Mouse (Mus musculus): Measurements from ENCODE around the gene Hes1. TPM values are rescaled to one million over a fixed set of nuclear protein-coding genes. Genes with fewer than 3 reads are reported as not detected.

The Hes1 gene
- total RNA-seq, 1 experiment = 17.5 TPM

DNA sequence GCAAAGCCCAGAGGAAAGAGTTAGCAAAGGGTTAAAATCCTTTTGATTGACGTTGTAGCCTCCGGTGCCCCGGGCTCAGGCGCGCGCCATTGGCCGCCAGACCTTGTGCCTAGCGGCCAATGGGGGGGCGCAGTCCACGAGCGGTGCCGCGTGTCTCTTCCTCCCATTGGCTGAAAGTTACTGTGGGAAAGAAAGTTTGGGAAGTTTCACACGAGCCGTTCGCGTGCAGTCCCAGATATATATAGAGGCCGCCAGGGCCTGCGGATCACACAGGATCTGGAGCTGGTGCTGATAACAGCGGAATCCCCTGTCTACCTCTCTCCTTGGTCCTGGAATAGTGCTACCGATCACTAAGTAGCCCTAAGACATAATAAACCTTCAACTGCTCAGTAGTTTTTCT lies 893 bp downstream of the Hes1 start:
- Histone ChIP-seq H3K27ac (ENCODE audit: insufficient read depth, low read depth, low read length, poor library complexity, severe bottlenecking) (no peak overlapping the region), H3K9me3 (ENCODE audit: control insufficient read depth, insufficient read depth, low read depth, low read length) (no peaks in the 10 kb centered on the region), H3K9ac (ENCODE audit: insufficient read depth, low read depth, low read length, poor library complexity, severe bottlenecking) (no peak overlapping the region), H3K4me3 (ENCODE audit: insufficient read depth in 1 of 2, low read depth in 1 of 2, low read length in 2 of 2, poor library complexity in 1 of 2, severe bottlenecking in 1 of 2) (peak overlapping the region; percentile 61 to 76; a peak in 3 of 4 replicates), H3K36me3 (ENCODE audit: control insufficient read depth, insufficient read depth, low read length, poor library complexity, severe bottlenecking) (peaks cover 5% of the 10 kb centered on the region), H3K4me1 (ENCODE audit: control insufficient read depth in 2 of 2, insufficient read depth in 2 of 2, low read length in 2 of 2, poor library complexity in 1 of 2) (peaks cover 16 to 22% of the 10 kb centered on the region in 2 experiments)
- peak; percentile 95 for DNase-seq (ENCODE audit: low read depth, low spot score)
- TF ChIP-seq CHD2 (IDR thresholded peaks at IDR 0.05; ENCODE audit: low read depth, low read length) (no peak), ZNF384 (IDR thresholded peaks at IDR 0.05; ENCODE audit: low read depth, low read length) (no peak), MAFK (IDR thresholded peaks at IDR 0.05; ENCODE audit: insufficient read depth, low read depth, low read length) (0 out of 2 replicates have a peak, but pooled peaks have one; percentile 33)
- in situ Hi-C loops (cut with MboI; ENCODE audit: low sequenced_read_pairs in 2 of 2, unreplicated experiment in 2 of 2) = loop anchor here in 1 of 2 experiments (10.0 kb wide), 1 partner anchor 140 kb away; no protein-coding TSS in a partner anchor

DNA sequence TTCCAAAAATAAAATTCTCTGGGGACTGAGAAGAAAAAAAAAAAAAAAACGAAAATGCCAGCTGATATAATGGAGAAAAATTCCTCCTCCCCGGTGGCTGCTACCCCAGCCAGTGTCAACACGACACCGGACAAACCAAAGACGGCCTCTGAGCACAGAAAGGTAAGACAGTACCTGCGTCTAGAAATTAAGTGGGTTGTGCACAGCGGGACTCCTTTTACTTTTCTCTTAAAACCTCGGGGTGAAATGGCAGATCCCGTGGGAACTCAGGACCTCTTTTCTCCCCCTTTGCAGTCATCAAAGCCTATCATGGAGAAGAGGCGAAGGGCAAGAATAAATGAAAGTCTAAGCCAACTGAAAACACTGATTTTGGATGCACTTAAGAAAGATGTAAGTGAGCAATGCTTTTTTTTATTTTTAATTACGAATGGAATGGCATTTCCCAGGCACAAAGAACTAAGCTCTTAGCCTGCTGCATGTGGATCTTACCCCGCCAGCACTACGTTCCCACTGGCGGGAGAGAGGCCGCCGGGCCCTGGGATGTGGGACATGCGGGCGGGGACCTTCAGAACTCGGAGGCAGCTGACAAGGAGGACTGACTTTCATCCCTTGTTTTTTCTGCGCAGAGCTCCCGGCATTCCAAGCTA lies 1.5 kb downstream of the Hes1 start:
- H3K9ac ChIP-seq (ENCODE audit: insufficient read depth, low read depth, low read length, poor library complexity, severe bottlenecking) = peak overlapping the region; percentile 35
- no peak overlapping the region for H3K27ac ChIP-seq (ENCODE audit: insufficient read depth, low read depth, low read length, poor library complexity, severe bottlenecking)
- H3K9me3 ChIP-seq (ENCODE audit: control insufficient read depth, insufficient read depth, low read depth, low read length) = no peaks in the 10 kb centered on the region
- in situ Hi-C loops (cut with MboI; ENCODE audit: low sequenced_read_pairs in 2 of 2, unreplicated experiment in 2 of 2) = loop anchor here in 1 of 2 experiments (10.0 kb wide), 1 partner anchor 139 kb away; no protein-coding TSS in a partner anchor
- H3K4me1 ChIP-seq (ENCODE audit: control insufficient read depth in 2 of 2, insufficient read depth in 2 of 2, low read length in 2 of 2, poor library complexity in 1 of 2) = peaks cover 15 to 18% of the 10 kb centered on the region in 2 experiments
- TF ChIP-seq HCFC1 (IDR thresholded peaks at IDR 0.05; ENCODE audit: borderline replicate concordance, insufficient read depth, low read length) (no peak), CHD2 (IDR thresholded peaks at IDR 0.05; ENCODE audit: low read depth, low read length) (peak; percentile 68; the same call in 1 of the 2 replicates), ZNF384 (IDR thresholded peaks at IDR 0.05; ENCODE audit: low read depth, low read length) (no peak), ZC3H11A (IDR thresholded peaks at IDR 0.05; ENCODE audit: borderline replicate concordance, low read depth, low read length) (no peak), MAFK (IDR thresholded peaks at IDR 0.05; ENCODE audit: insufficient read depth, low read depth, low read length) (no peak)
- DNase-seq (ENCODE audit: low read depth, low spot score) = no peak
- peak overlapping the region; percentile 61 to 76 for H3K4me3 ChIP-seq (ENCODE audit: insufficient read depth in 1 of 2, low read depth in 1 of 2, low read length in 2 of 2, poor library complexity in 1 of 2, severe bottlenecking in 1 of 2)
- H3K36me3 ChIP-seq (ENCODE audit: control insufficient read depth, insufficient read depth, low read length, poor library complexity, severe bottlenecking) = peaks cover 5% of the 10 kb centered on the region

DNA sequence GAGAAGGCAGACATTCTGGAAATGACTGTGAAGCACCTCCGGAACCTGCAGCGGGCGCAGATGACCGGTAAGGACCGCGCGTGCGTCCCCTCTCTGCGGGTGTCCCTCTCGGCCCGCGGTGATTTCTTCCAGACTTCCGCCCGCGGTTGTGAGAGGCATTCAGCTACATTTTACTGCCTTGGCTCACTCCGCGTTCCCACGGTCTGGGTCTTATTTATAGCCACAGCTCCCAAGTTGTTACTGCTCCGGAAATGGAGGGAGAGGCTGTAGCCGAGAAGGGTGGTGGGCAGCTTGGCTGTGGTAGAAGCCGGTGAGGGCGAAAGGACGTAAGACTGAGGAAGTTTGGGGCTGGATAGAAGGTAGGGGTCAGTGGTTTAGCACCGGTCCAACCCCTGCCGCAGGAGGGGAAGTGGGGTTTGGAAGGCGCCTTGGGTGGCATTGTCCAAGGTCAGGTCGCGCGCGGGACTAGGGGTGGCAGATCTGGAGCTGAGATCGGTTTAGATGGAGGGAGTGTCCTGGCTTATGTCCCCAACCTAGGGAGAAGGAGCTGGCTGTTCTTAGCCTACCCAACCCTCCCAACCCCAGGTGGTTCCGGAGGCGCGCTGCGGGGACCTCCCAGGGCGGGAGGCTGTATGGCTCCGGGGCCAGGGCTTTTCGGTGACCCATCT lies 2.1 kb downstream of the Hes1 start:
- TF ChIP-seq ZC3H11A (IDR thresholded peaks at IDR 0.05; ENCODE audit: borderline replicate concordance, low read depth, low read length) (0 out of 2 replicates have a peak, but pooled peaks have one; percentile 1), ZNF384 (IDR thresholded peaks at IDR 0.05; ENCODE audit: low read depth, low read length) (no peak)
- in situ Hi-C loops (cut with MboI; ENCODE audit: low sequenced_read_pairs in 2 of 2, unreplicated experiment in 2 of 2) = loop anchor here in 1 of 2 experiments (10.0 kb wide), 1 partner anchor 138 kb away; no protein-coding TSS in a partner anchor
- Histone ChIP-seq H3K27ac (ENCODE audit: insufficient read depth, low read depth, low read length, poor library complexity, severe bottlenecking) (no peak overlapping the region), H3K9ac (ENCODE audit: insufficient read depth, low read depth, low read length, poor library complexity, severe bottlenecking) (peak overlapping the region; percentile 35), H3K9me3 (ENCODE audit: control insufficient read depth, insufficient read depth, low read depth, low read length) (no peaks in the 10 kb centered on the region), H3K4me1 (ENCODE audit: control insufficient read depth in 2 of 2, insufficient read depth in 2 of 2, low read length in 2 of 2, poor library complexity in 1 of 2) (peaks cover 12 to 15% of the 10 kb centered on the region in 2 experiments), H3K36me3 (ENCODE audit: control insufficient read depth, insufficient read depth, low read length, poor library complexity, severe bottlenecking) (peaks cover 5% of the 10 kb centered on the region), H3K4me3 (ENCODE audit: insufficient read depth in 1 of 2, low read depth in 1 of 2, low read length in 2 of 2, poor library complexity in 1 of 2, severe bottlenecking in 1 of 2) (peak overlapping the region; percentile 61 to 76)
- no peak for DNase-seq (ENCODE audit: low read depth, low spot score)

DNA sequence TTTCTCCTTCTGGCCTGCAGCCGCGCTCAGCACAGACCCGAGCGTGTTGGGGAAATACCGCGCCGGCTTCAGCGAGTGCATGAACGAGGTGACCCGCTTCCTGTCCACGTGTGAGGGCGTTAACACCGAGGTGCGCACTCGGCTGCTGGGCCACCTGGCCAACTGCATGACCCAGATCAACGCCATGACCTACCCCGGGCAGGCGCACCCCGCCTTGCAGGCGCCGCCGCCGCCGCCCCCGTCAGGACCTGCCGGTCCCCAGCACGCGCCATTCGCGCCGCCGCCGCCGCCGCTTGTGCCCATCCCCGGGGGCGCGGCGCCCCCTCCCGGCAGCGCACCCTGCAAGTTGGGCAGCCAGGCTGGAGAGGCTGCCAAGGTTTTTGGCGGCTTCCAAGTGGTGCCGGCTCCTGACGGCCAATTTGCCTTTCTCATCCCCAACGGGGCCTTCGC lies 2.7 kb downstream of the Hes1 start:
- Histone ChIP-seq H3K36me3 (ENCODE audit: control insufficient read depth, insufficient read depth, low read length, poor library complexity, severe bottlenecking) (peaks cover 5% of the 10 kb centered on the region), H3K9me3 (ENCODE audit: control insufficient read depth, insufficient read depth, low read depth, low read length) (no peaks in the 10 kb centered on the region), H3K9ac (ENCODE audit: insufficient read depth, low read depth, low read length, poor library complexity, severe bottlenecking) (peak overlapping the region; percentile 35), H3K4me3 (ENCODE audit: insufficient read depth in 1 of 2, low read depth in 1 of 2, low read length in 2 of 2, poor library complexity in 1 of 2, severe bottlenecking in 1 of 2) (peak overlapping the region; percentile 61 to 76), H3K4me1 (ENCODE audit: control insufficient read depth in 2 of 2, insufficient read depth in 2 of 2, low read length in 2 of 2, poor library complexity in 1 of 2) (peaks cover 10 to 13% of the 10 kb centered on the region in 2 experiments; a peak in 3 of 4 replicates), H3K27ac (ENCODE audit: insufficient read depth, low read depth, low read length, poor library complexity, severe bottlenecking) (no peak overlapping the region)
- DNase-seq (ENCODE audit: low read depth, low spot score) = no peak
- TF ChIP-seq HCFC1 (IDR thresholded peaks at IDR 0.05; ENCODE audit: borderline replicate concordance, insufficient read depth, low read length) (no peak), ZNF384 (IDR thresholded peaks at IDR 0.05; ENCODE audit: low read depth, low read length) (no peak), ZC3H11A (IDR thresholded peaks at IDR 0.05; ENCODE audit: borderline replicate concordance, low read depth, low read length) (no peak), CHD2 (IDR thresholded peaks at IDR 0.05; ENCODE audit: low read depth, low read length) (no peak), MAFK (IDR thresholded peaks at IDR 0.05; ENCODE audit: insufficient read depth, low read depth, low read length) (no peak)
- in situ Hi-C loops (cut with MboI; ENCODE audit: low sequenced_read_pairs in 2 of 2, unreplicated experiment in 2 of 2) = loop anchor here in 1 of 2 experiments (10.0 kb wide), 1 partner anchor 138 kb away; no protein-coding TSS in a partner anchor
